Mouse (Mus musculus): Measurements from ENCODE around the gene D17Wsu92e.

GRCm38 (mm10) chr17:27799771-27800584 is 20.5 kb downstream of the D17Wsu92e start:
- TF ChIP-seq POLR2A (IDR thresholded peaks at IDR 0.05; ENCODE audit: extremely low read depth, insufficient read depth, low read length) = no peak
- no peak for TF ChIP-seq CTCF (IDR thresholded peaks at IDR 0.05; ENCODE audit: extremely low read depth, insufficient read depth, low read length)
